Mouse (Mus musculus): ENCODE data around the gene Paqr4.
"Not testable (repeated sequence)": the region's sequence is repeated elsewhere in the genome, so short reads cannot be mapped to it uniquely, and the experiment has no call there.

The Paqr4 gene

GRCm38 (mm10) chr17:23740598-23741021 is at the start of gene Paqr4:
Paqr4 (minus strand) TSS chr17:23740867.
- DNase-seq (ENCODE audit: low read depth, low spot score), result no peak

- DNase-seq (ENCODE audit: low read depth, low spot score), result no peak
Observed at GRCm38 (mm10) chr17:23789749-23790268, 49.1 kb upstream of the Paqr4 start.

GRCm38 (mm10) chr17:23788973-23789372 is 48.3 kb upstream of the Paqr4 start:
- DNase-seq (ENCODE audit: low read depth, low spot score), result no peak

GRCm38 (mm10) chr17:23786510-23786931 is 45.9 kb upstream of the Paqr4 start:
- DNase-seq (ENCODE audit: low read depth, low spot score), result no peak

GRCm38 (mm10) chr17:23785561-23786471 is 45.1 kb upstream of the Paqr4 start, which contains the start of gene Flywch2:
Flywch2 (minus strand) TSS chr17:23786081.
- no peak for DNase-seq (ENCODE audit: low read depth, low spot score)

- DNase-seq (ENCODE audit: low read depth, low spot score), result no peak
Observed at GRCm38 (mm10) chr17:23783352-23783751, 42.7 kb upstream of the Paqr4 start.

GRCm38 (mm10) chr17:23778447-23778846 is 37.8 kb upstream of the Paqr4 start:
- no peak for DNase-seq (ENCODE audit: low read depth, low spot score)

GRCm38 (mm10) chr17:23777141-23777540 is 36.5 kb upstream of the Paqr4 start:
- DNase-seq (ENCODE audit: low read depth, low spot score), result no peak

- no peak for DNase-seq (ENCODE audit: low read depth, low spot score)
Observed at GRCm38 (mm10) chr17:23776216-23776615, 35.5 kb upstream of the Paqr4 start.

GRCm38 (mm10) chr17:23774090-23774489 is 33.4 kb upstream of the Paqr4 start:
- DNase-seq (ENCODE audit: low read depth, low spot score), result peak; percentile 84

GRCm38 (mm10) chr17:23773676-23774075 is 33.0 kb upstream of the Paqr4 start:
- DNase-seq (ENCODE audit: low read depth, low spot score), result no peak

GRCm38 (mm10) chr17:23772219-23772556 is 31.5 kb upstream of the Paqr4 start:
- not testable (repeated sequence) for DNase-seq (ENCODE audit: low read depth, low spot score)

- peak; percentile 98 for DNase-seq (ENCODE audit: low read depth, low spot score)
Observed at GRCm38 (mm10) chr17:23771284-23772218, 30.9 kb upstream of the Paqr4 start, which contains the start of gene Flywch1. Flywch1 (minus strand) TSS chr17:23771602.

GRCm38 (mm10) chr17:23770896-23771283 is 30.2 kb upstream of the Paqr4 start:
- no peak for DNase-seq (ENCODE audit: low read depth, low spot score)

- no peak for DNase-seq (ENCODE audit: low read depth, low spot score)
Observed at GRCm38 (mm10) chr17:23770493-23770892, 29.8 kb upstream of the Paqr4 start.

GRCm38 (mm10) chr17:23762976-23763375 is 22.3 kb upstream of the Paqr4 start:
- no peak for DNase-seq (ENCODE audit: low read depth, low spot score)

- DNase-seq (ENCODE audit: low read depth, low spot score), result no peak
Observed at GRCm38 (mm10) chr17:23761155-23761554, 20.5 kb upstream of the Paqr4 start.

- DNase-seq (ENCODE audit: low read depth, low spot score), result no peak
Observed at GRCm38 (mm10) chr17:23760231-23760630, 19.6 kb upstream of the Paqr4 start.

GRCm38 (mm10) chr17:23758801-23759200 is 18.1 kb upstream of the Paqr4 start:
- no peak for DNase-seq (ENCODE audit: low read depth, low spot score)

GRCm38 (mm10) chr17:23757581-23757980 is 16.9 kb upstream of the Paqr4 start:
- no peak for DNase-seq (ENCODE audit: low read depth, low spot score)

- no peak for DNase-seq (ENCODE audit: low read depth, low spot score)
Observed at GRCm38 (mm10) chr17:23755689-23756088, 15.0 kb upstream of the Paqr4 start.

Measured in A20 (cell line).